Mouse (Mus musculus): Measurements from ENCODE around the gene Prkcb. TPM values are rescaled to one million over a fixed set of nuclear protein-coding genes. Genes with fewer than 3 reads are reported as not detected.

The Prkcb gene
- polyA plus RNA-seq, 1 experiment from 2014 or later: 4.6 TPM

GRCm38 (mm10) chr7:122558912-122559311, 270.4 kb downstream of the Prkcb start:
- DNase-seq (ENCODE audit: extremely low spot score, low spot score): peak; percentile 43
- WGBS: 31% methylated on average over 6 of the region's 6 CpGs
- H3K4me3 ChIP-seq: no peak overlapping the region
- H3K27me3 ChIP-seq (ENCODE audit: poor library complexity, severe bottlenecking): peaks cover 20% of the 10 kb centered on the region
- peak overlapping the region; percentile 72 for H3K27ac ChIP-seq
- H3K36me3 ChIP-seq (replicated peaks): no peaks in the 10 kb centered on the region
- H3K9me3 ChIP-seq: no peaks in the 10 kb centered on the region
- H3K4me1 ChIP-seq: peaks cover 48% of the 10 kb centered on the region

- Histone ChIP-seq H3K27ac (no peak overlapping the region), H3K9me3 (no peaks in the 10 kb centered on the region), H3K27me3 (ENCODE audit: poor library complexity, severe bottlenecking) (peaks cover under 1% of the 10 kb centered on the region; the same call in 1 of the 2 replicates), H3K4me3 (no peak overlapping the region), H3K36me3 (replicated peaks) (no peaks in the 10 kb centered on the region), H3K4me1 (peaks cover 26% of the 10 kb centered on the region)
- DNase-seq (ENCODE audit: extremely low spot score, low spot score): no peak
- 76% methylated on average over 5 of the region's 5 CpGs for WGBS
These were observed 274.0 kb downstream of the Prkcb start for GRCm38 (mm10) chr7:122562586-122562985.

- 87% methylated on average over 1 of the region's 1 CpGs for WGBS
- no peak overlapping the region for H3K27ac ChIP-seq
- DNase-seq (ENCODE audit: extremely low spot score, low spot score): no peak
These were observed 276.8 kb downstream of the Prkcb start for GRCm38 (mm10) chr7:122565371-122565770.

DNA sequence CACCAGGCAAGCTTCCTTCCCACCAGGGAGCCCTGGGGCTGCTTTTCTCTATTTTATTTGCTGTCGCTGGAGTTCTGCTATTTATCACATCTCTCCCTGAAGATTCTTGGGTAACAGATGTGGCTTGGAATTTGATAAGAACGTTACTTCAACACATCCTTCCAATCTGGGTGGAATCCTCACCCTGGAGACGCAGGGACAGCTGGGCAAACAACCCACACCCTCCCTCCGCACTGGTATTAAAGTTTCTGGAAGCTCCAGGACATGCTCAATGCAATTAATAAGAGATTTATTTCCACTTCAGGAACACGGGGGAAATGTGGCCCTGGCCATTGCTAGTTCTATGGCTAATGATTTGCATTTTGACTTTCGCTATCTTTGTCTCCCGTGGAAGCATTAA, 277.5 kb downstream of the Prkcb start:
- WGBS: 88% methylated on average over 7 of the region's 7 CpGs
- Histone ChIP-seq H3K9me3 (no peaks in the 10 kb centered on the region), H3K27ac (no peak overlapping the region), H3K4me1 (peaks cover 5% of the 10 kb centered on the region), H3K27me3 (ENCODE audit: poor library complexity, severe bottlenecking) (no peaks in the 10 kb centered on the region), H3K36me3 (replicated peaks) (no peaks in the 10 kb centered on the region), H3K4me3 (no peak overlapping the region)
- no peak for DNase-seq (ENCODE audit: extremely low spot score, low spot score)

More at GRCm38 (mm10) chr7:122565371-122565770, 276.8 kb downstream of the Prkcb start:
- Histone ChIP-seq H3K36me3 (replicated peaks) (no peaks in the 10 kb centered on the region), H3K4me3 (no peak overlapping the region), H3K27me3 (ENCODE audit: poor library complexity, severe bottlenecking) (no peaks in the 10 kb centered on the region), H3K9me3 (no peaks in the 10 kb centered on the region), H3K4me1 (peaks cover 5% of the 10 kb centered on the region)

- H3K27me3 ChIP-seq (ENCODE audit: poor library complexity, severe bottlenecking): no peaks in the 10 kb centered on the region
- H3K36me3 ChIP-seq (replicated peaks): no peaks in the 10 kb centered on the region
- no peaks in the 10 kb centered on the region for H3K4me1 ChIP-seq
- DNase-seq (ENCODE audit: extremely low spot score, low spot score): no peak
- WGBS: 84% methylated on average over 7 of the region's 7 CpGs
- H3K4me3 ChIP-seq: no peak overlapping the region
- H3K27ac ChIP-seq: no peak overlapping the region
- H3K9me3 ChIP-seq: no peaks in the 10 kb centered on the region
These were observed 280.2 kb downstream of the Prkcb start for GRCm38 (mm10) chr7:122568787-122569186.

GRCm38 (mm10) chr7:122570407-122570806, 281.9 kb downstream of the Prkcb start:
- WGBS: 82% methylated on average over 4 of the region's 4 CpGs
- no peaks in the 10 kb centered on the region for H3K9me3 ChIP-seq

DNA sequence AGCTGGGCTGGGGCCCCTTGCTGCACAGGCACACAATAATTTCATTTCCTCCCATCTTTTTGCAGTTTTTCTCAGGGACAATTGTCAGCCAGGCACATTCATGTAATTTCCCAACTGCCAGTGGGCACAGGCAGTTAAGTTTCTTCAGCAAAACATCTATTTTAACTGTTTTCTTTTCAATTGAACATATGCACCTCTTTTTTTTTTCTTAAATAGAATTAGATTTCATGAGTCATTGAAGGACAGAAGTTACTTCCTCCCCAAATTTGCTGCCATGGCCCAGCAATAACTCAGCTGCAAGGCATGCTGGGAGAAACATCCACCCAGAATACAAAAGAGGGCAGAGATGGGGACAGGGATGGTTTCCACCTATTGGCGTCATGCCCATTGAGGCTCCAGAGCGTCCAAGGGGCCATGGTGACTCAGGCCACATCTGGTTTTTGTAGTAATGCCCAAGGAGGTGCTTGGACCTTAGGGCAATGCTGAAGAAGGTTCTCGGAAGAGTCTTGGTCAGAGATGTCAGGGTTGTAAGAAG, 284.6 kb downstream of the Prkcb start:
- WGBS: 88% methylated on average over 3 of the region's 3 CpGs
- no peak for DNase-seq (ENCODE audit: extremely low spot score, low spot score)
- no peaks in the 10 kb centered on the region for H3K36me3 ChIP-seq (replicated peaks)
- no peaks in the 10 kb centered on the region for H3K27me3 ChIP-seq (ENCODE audit: poor library complexity, severe bottlenecking)
- no peaks in the 10 kb centered on the region for H3K9me3 ChIP-seq
- no peak overlapping the region for H3K27ac ChIP-seq
- no peak overlapping the region for H3K4me3 ChIP-seq
- peaks cover 6% of the 10 kb centered on the region for H3K4me1 ChIP-seq

More at GRCm38 (mm10) chr7:122570407-122570806, 281.9 kb downstream of the Prkcb start:
- Histone ChIP-seq H3K27me3 (ENCODE audit: poor library complexity, severe bottlenecking) (no peaks in the 10 kb centered on the region), H3K27ac (no peak overlapping the region), H3K36me3 (replicated peaks) (no peaks in the 10 kb centered on the region), H3K4me3 (no peak overlapping the region), H3K4me1 (peaks cover 2% of the 10 kb centered on the region)
- DNase-seq (ENCODE audit: extremely low spot score, low spot score): no peak

- no peaks in the 10 kb centered on the region for H3K27me3 ChIP-seq (ENCODE audit: poor library complexity, severe bottlenecking)
- H3K4me1 ChIP-seq: peaks cover 6% of the 10 kb centered on the region
- no peak overlapping the region for H3K27ac ChIP-seq
- WGBS: 91% methylated on average over 7 of the region's 7 CpGs
- no peak overlapping the region for H3K4me3 ChIP-seq
- no peaks in the 10 kb centered on the region for H3K36me3 ChIP-seq (replicated peaks)
- H3K9me3 ChIP-seq: no peaks in the 10 kb centered on the region
- no peak for DNase-seq (ENCODE audit: extremely low spot score, low spot score)
These were observed 285.9 kb downstream of the Prkcb start for GRCm38 (mm10) chr7:122574418-122574817.

- 92% methylated on average over 5 of the region's 5 CpGs for WGBS
These were observed 286.5 kb downstream of the Prkcb start for GRCm38 (mm10) chr7:122575056-122575455.

DNA sequence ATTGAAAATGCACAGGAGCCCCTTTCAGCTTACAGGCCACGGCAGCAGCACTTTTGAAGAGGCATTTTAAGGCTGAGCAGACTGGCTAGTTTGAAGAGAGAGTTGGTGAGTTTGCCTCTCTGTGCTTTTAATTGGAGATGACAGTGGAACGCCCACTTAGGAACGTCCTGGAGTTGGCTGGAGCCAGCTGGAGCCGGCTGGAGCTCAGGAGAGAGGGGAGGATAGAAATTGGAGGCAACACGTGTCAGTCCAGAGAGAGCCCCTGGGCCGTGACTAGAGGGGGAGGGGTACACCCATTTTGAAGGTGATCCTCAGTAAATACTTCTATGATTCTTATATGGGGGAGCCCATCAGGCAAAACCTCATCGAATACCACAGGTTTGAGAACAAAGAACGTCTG, 287.0 kb downstream of the Prkcb start:
- DNase-seq (ENCODE audit: extremely low spot score, low spot score): no peak
- Histone ChIP-seq H3K4me3 (no peak overlapping the region), H3K4me1 (peaks cover 6% of the 10 kb centered on the region), H3K36me3 (replicated peaks) (no peaks in the 10 kb centered on the region), H3K9me3 (no peaks in the 10 kb centered on the region), H3K27me3 (ENCODE audit: poor library complexity, severe bottlenecking) (no peaks in the 10 kb centered on the region), H3K27ac (no peak overlapping the region)
- 49% methylated on average over 8 of the region's 8 CpGs for WGBS

More at GRCm38 (mm10) chr7:122575056-122575455, 286.5 kb downstream of the Prkcb start:
- Histone ChIP-seq H3K36me3 (replicated peaks) (no peaks in the 10 kb centered on the region), H3K4me3 (no peak overlapping the region), H3K9me3 (no peaks in the 10 kb centered on the region), H3K27me3 (ENCODE audit: poor library complexity, severe bottlenecking) (no peaks in the 10 kb centered on the region), H3K4me1 (peaks cover 6% of the 10 kb centered on the region), H3K27ac (no peak overlapping the region)
- DNase-seq (ENCODE audit: extremely low spot score, low spot score): no peak

GRCm38 (mm10) chr7:122577571-122577970, 289.0 kb downstream of the Prkcb start:
- H3K36me3 ChIP-seq (replicated peaks): no peaks in the 10 kb centered on the region
- no peaks in the 10 kb centered on the region for H3K9me3 ChIP-seq
- H3K4me3 ChIP-seq: no peak overlapping the region
- H3K4me1 ChIP-seq: peaks cover 6% of the 10 kb centered on the region
- no peaks in the 10 kb centered on the region for H3K27me3 ChIP-seq (ENCODE audit: poor library complexity, severe bottlenecking)
- no peak overlapping the region for H3K27ac ChIP-seq
- DNase-seq (ENCODE audit: extremely low spot score, low spot score): no peak
- WGBS: 83% methylated on average over 4 of the region's 4 CpGs

- WGBS: 95% methylated on average over 7 of the region's 7 CpGs
- H3K4me1 ChIP-seq: peaks cover 6% of the 10 kb centered on the region
- no peak overlapping the region for H3K27ac ChIP-seq
- no peaks in the 10 kb centered on the region for H3K9me3 ChIP-seq
- DNase-seq (ENCODE audit: extremely low spot score, low spot score): no peak
- H3K4me3 ChIP-seq: no peak overlapping the region
- H3K27me3 ChIP-seq (ENCODE audit: poor library complexity, severe bottlenecking): no peaks in the 10 kb centered on the region
- no peaks in the 10 kb centered on the region for H3K36me3 ChIP-seq (replicated peaks)
These were observed 291.1 kb downstream of the Prkcb start for GRCm38 (mm10) chr7:122579461-122580157.

DNA sequence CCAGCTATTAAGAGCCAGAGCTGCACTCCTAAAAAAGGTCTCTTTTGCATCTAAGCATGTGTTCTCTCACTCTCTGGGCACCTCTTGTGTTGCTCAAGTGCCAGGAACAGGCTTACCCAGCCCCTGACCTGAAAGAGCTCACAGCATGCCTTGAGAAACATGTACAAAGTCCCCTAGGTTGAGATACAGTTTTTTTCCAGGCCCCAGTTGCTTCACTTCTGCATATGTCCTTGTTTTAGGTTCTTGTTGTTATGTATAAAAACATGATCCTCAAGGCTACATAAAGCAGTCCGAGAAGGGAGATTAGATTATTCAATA, 291.6 kb downstream of the Prkcb start:
- Histone ChIP-seq H3K27ac (no peak overlapping the region), H3K4me3 (no peak overlapping the region), H3K36me3 (replicated peaks) (no peaks in the 10 kb centered on the region), H3K9me3 (no peaks in the 10 kb centered on the region), H3K4me1 (peaks cover 6% of the 10 kb centered on the region), H3K27me3 (ENCODE audit: poor library complexity, severe bottlenecking) (no peaks in the 10 kb centered on the region)
- DNase-seq (ENCODE audit: extremely low spot score, low spot score): no peak
- 93% methylated on average over 1 of the region's 1 CpGs for WGBS

All from forebrain, embryonic 10.5 days (tissue).